Mouse (Mus musculus) cerebellum, adult 2 months (tissue): ENCODE measurements around the gene Nr1i2. TPM values are rescaled to one million over a fixed set of nuclear protein-coding genes. Genes with fewer than 3 reads are reported as not detected.

Source experiments
- DNase-seq, 2 experiments: peaks; one replicate each; pipeline ENCODE4 v3.0.0; 2021
- H3K27ac ChIP-seq: fragments of 200-500 bp; 2 replicates; pipeline ENCODE4 v1.5.1; 2012; ENCODE audit warnings: low read length, control low read depth, inconsistent platforms; ENCODE audit not compliant: insufficient read depth
- H3K27me3 ChIP-seq: fragments of 200-500 bp; 2 replicates; pipeline ENCODE4 v1.6.1; 2012; ENCODE audit warnings: inconsistent platforms, mild to moderate bottlenecking, low read length, moderate library complexity; ENCODE audit not compliant: control insufficient read depth, insufficient read depth
- H3K4me1 ChIP-seq: fragments of 200-500 bp; 2 replicates; pipeline ENCODE4 v1.6.1; 2011; ENCODE audit warnings: low read length; ENCODE audit not compliant: control insufficient read depth, insufficient read depth
- H3K4me3 ChIP-seq: fragments of 200-500 bp; replicated peaks from 2 replicates; pipeline ENCODE3; 2011; ENCODE audit warnings: mild to moderate bottlenecking, low read depth, low read length, control low read depth; ENCODE audit not compliant: insufficient read depth
- CTCF ChIP-seq: fragments of 200-500 bp; IDR thresholded peaks from 2 replicates; pipeline ENCODE4 v1.5.1; 2011; ENCODE audit warnings: low read depth, mild to moderate bottlenecking, control low read depth, low read length, moderate library complexity, borderline replicate concordance; ENCODE audit not compliant: insufficient read depth
- POLR2A ChIP-seq: fragments of 200-500 bp; IDR thresholded peaks from 2 replicates; pipeline ENCODE4 v1.6.1; 2011; ENCODE audit warnings: low read length, control low read depth, borderline replicate concordance; ENCODE audit not compliant: insufficient read depth
- WGBS: fragments of 180-500 bp; shearing (Covaris S2); methylation state at CpG from one replicate; pipeline ENCODE4 v1.1.7; 2018; 5-methylcytosine and 5-hydroxymethylcytosine counted together
- polyA plus RNA-seq: library from polyadenylated mRNA; depleted of rRNA; stranded (reverse); fragments of >200 nt; gene quantifications from 2 replicates; pipeline ENCODE4 v1.2.3, GENCODE M21; 2012

The Nr1i2 gene
- polyA plus RNA-seq, 1 experiment: not detected

GRCm38 (mm10) chr16:38285801-38286200 lies 8.8 kb downstream of the Nr1i2 start:
- no peak for TF ChIP-seq POLR2A
- TF ChIP-seq CTCF: no peak
- Histone ChIP-seq H3K27me3 (no peaks in the 10 kb centered on the region), H3K27ac (no peak overlapping the region), H3K4me3 (no peak overlapping the region), H3K4me1 (no peaks in the 10 kb centered on the region)
- 90% methylated on average over 7 of the region's 7 CpGs for WGBS
- DNase-seq: no peak

GRCm38 (mm10) chr16:38283300-38283699 lies 11.3 kb downstream of the Nr1i2 start:
- Histone ChIP-seq H3K4me3 (no peak overlapping the region), H3K4me1 (no peaks in the 10 kb centered on the region), H3K27ac (no peak overlapping the region), H3K27me3 (no peaks in the 10 kb centered on the region)
- TF ChIP-seq POLR2A (no peak), CTCF (no peak)
- 39% methylated on average over 3 of the region's 3 CpGs for WGBS
- DNase-seq: no peak

DNA sequence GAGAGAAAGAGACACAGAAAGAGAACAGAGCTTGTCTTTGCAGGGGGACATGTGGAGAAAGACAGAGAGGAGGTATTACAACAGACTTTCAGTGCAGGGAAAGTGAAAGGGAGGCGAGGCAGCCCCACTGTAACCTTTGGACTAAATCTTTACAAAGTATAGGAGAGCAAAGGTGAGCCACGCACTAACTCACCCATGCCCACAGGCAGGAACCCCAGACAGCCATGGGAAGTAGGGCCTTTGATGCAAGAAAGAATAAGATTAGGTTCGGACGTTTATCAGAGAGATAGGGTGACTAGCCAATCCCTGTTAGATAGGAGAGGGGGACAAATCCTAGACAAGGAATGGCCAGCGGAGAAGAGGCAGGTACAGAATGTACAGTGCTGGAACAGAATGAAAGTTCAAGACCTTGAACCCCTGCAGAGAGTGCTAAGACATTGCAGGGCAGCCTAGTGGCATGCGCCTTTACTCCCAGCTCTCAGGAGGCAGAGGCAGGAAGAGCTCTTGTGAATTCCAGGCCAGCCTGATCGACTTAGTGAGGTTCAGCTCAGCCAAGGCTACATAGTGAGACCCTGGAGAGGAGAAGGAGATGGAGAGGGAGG lies 12.0 kb downstream of the Nr1i2 start:
- 82% methylated on average over 7 of the region's 7 CpGs for WGBS
- Histone ChIP-seq H3K27me3 (no peaks in the 10 kb centered on the region), H3K4me3 (no peak overlapping the region), H3K4me1 (no peaks in the 10 kb centered on the region), H3K27ac (no peak overlapping the region)
- no peak for DNase-seq
- TF ChIP-seq CTCF (no peak), POLR2A (no peak)

DNA sequence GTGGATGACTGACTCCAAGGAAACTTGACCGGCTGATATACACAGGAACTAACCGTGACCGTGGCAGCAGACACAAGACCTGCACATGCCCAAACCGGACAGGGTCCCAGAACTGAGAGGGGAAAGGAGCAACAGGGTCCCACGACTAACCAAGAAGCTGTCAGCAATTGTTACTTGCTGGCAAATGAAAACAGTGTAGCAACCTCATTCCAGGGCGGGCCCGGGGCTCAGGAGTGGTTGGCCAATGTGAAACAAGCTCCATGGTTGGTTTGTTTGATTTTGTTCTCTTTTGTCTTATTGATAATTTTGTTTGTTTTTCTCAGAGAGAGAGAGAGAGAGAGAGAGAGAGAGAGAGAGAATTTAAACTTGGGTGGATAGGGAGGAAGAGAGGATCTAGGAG lies 13.7 kb downstream of the Nr1i2 start:
- Histone ChIP-seq H3K27me3 (no peaks in the 10 kb centered on the region), H3K27ac (no peak overlapping the region), H3K4me3 (no peak overlapping the region), H3K4me1 (no peaks in the 10 kb centered on the region)
- TF ChIP-seq POLR2A (no peak), CTCF (no peak)
- DNase-seq: no peak
- WGBS: 77% methylated on average over 7 of the region's 7 CpGs

DNA sequence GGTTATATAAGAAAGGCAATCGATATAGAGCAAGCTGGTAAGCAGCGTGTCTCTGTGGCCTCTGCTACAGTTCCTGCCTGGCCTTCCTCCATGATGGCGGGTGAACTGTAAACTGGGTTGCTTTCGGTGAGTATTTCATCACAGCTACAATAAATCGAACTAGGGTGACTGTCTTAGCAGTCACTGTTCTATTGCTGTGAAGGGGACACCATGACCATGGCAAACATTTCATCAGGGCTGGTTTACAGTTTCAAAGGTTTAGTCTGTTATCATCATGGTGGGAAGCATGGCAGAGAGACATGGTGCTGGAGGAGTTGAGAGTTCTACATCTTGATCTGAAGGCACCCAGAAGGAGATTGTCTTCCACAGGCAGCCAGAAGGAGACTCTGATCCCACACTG lies 14.8 kb downstream of the Nr1i2 start:
- Histone ChIP-seq H3K4me3 (no peak overlapping the region), H3K27me3 (no peaks in the 10 kb centered on the region), H3K4me1 (no peaks in the 10 kb centered on the region), H3K27ac (no peak overlapping the region)
- 88% methylated on average over 5 of the region's 5 CpGs for WGBS
- DNase-seq: no peak
- TF ChIP-seq POLR2A (no peak), CTCF (no peak)

- H3K4me1 ChIP-seq: no peaks in the 10 kb centered on the region
- 71% methylated on average over 2 of the region's 2 CpGs for WGBS
- no peaks in the 10 kb centered on the region for H3K27me3 ChIP-seq
- TF ChIP-seq POLR2A (no peak), CTCF (no peak)
- no peak overlapping the region for H3K27ac ChIP-seq
- no peak overlapping the region for H3K4me3 ChIP-seq
- DNase-seq: no peak
Observed at GRCm38 (mm10) chr16:38274737-38275136, 19.9 kb downstream of the Nr1i2 start.

DNA sequence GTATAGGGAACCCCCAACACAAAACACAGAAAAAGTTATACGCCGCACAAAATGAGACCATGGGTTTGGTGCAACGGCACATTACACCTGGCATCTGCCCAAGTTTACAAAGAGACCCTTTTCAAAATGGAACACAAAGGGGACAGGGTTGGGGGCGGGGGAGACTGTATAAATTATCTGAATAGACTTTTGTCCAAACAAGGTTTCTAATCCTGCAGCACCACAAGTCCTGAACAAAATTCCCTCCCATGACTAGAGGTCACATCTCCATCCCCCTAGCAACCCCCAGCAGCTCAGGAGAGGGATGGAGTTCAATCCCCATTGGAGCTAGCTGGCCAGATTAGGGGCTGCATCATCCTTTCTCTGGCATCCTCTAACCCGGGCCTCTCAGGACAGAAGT lies 22.1 kb downstream of the Nr1i2 start:
- Histone ChIP-seq H3K27me3 (no peaks in the 10 kb centered on the region), H3K27ac (no peak overlapping the region), H3K4me3 (no peak overlapping the region), H3K4me1 (no peaks in the 10 kb centered on the region)
- 46% methylated on average over 5 of the region's 5 CpGs for WGBS
- DNase-seq: no peak
- TF ChIP-seq POLR2A (no peak), CTCF (no peak)

GRCm38 (mm10) chr16:38271601-38272000 lies 23.0 kb downstream of the Nr1i2 start:
- Histone ChIP-seq H3K27ac (no peak overlapping the region), H3K4me3 (no peak overlapping the region), H3K4me1 (no peaks in the 10 kb centered on the region), H3K27me3 (no peaks in the 10 kb centered on the region)
- TF ChIP-seq POLR2A (no peak), CTCF (no peak)
- DNase-seq: no peak
- 74% methylated on average over 3 of the region's 3 CpGs for WGBS

GRCm38 (mm10) chr16:38255927-38256326 lies 38.7 kb downstream of the Nr1i2 start:
- Histone ChIP-seq H3K27ac (no peak overlapping the region), H3K4me3 (no peak overlapping the region), H3K4me1 (no peaks in the 10 kb centered on the region), H3K27me3 (no peaks in the 10 kb centered on the region)
- TF ChIP-seq POLR2A (no peak), CTCF (no peak)
- no peak for DNase-seq
- WGBS: 92% methylated on average over 9 of the region's 9 CpGs
